Mouse (Mus musculus): ENCODE data around the gene Twist2. TPM values are rescaled to one million over a fixed set of nuclear protein-coding genes. Genes with fewer than 3 reads are reported as not detected.

Gene Twist2
- polyA plus RNA-seq, 1 experiment from 2014 or later = 6.5 TPM

DNA sequence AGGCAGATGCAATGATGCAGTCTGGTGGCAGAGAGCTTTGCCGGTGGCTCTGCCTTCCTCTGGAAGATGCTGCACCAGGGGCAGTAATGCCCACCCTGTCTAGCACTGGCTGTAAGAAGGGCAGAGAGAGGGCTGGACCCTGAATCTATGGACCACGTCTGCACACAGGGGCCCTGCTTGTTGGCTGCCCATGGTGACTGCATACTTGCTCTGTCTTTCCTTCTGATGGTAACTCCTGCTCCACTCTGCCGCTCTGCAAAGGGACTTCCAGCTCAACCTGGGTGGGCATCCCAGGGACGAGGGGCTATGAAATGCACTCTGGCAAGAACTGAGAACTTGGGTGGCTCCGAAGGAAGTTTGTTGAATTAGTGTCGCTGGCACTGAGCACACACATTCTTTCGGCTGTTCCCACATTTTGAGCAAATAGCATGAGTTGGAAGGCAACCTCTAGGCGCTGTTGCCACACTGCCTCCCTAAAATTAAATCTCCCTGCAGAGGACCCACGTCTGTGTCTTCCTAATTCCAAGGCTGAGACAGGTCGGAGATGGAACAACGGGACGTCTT, 38.7 kb upstream of the Twist2 start:
- no peaks in the 10 kb centered on the region for H3K27me3 ChIP-seq (ENCODE audit: control insufficient read depth, insufficient read depth, low read length)
- H3K36me3 ChIP-seq (ENCODE audit: control insufficient read depth, insufficient read depth, low read length) = no peaks in the 10 kb centered on the region
- peaks cover 4% of the 10 kb centered on the region; the same call in 1 of the 2 replicates for H3K4me1 ChIP-seq (ENCODE audit: control insufficient read depth, insufficient read depth, low read length)
- H3K27ac ChIP-seq (ENCODE audit: low read depth, low read length) = no peak overlapping the region
- no peak overlapping the region for H3K4me3 ChIP-seq (ENCODE audit: low read depth, low read length)
- no peak overlapping the region for H3K9ac ChIP-seq (ENCODE audit: low read depth, low read length)
- no peak overlapping the region for H3K4me2 ChIP-seq
- 67% methylated on average over 12 of the region's 12 CpGs for WGBS (ENCODE audit: insufficient replicate concordance)
- ATAC-seq (replicated peaks; ENCODE audit: insufficient number of reproducible peaks, low FRiP score, low TSS enrichment) = no peak
- no peaks in the 10 kb centered on the region for H3K9me3 ChIP-seq (replicated peaks; ENCODE audit: control insufficient read depth, low read length)

DNA sequence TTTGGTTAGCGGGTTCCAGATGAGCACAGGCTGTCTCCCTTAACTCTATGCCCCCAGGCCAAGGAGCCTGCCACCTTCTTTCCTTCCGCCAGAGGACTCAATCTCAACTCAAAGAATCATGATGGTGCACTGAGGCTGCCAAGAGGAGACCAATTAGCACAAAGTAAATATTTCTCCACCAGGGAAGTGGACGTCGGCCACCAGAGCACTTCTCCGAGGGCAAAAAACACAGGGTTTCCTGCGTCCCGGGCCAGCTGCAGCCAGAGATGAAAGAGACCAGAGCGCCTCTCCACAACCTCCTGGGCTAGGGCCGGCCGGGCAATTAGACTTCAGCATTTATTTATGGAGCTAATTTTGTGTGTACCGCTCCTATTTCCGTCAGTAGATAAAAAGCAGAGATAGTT, 31.0 kb upstream of the Twist2 start:
- H3K9me3 ChIP-seq (replicated peaks; ENCODE audit: control insufficient read depth, low read length) = no peaks in the 10 kb centered on the region
- peaks cover 7% of the 10 kb centered on the region; the same call in 1 of the 2 replicates for H3K4me1 ChIP-seq (ENCODE audit: control insufficient read depth, insufficient read depth, low read length)
- H3K27me3 ChIP-seq (ENCODE audit: control insufficient read depth, insufficient read depth, low read length) = no peaks in the 10 kb centered on the region
- no peaks in the 10 kb centered on the region for H3K36me3 ChIP-seq (ENCODE audit: control insufficient read depth, insufficient read depth, low read length)
- no peak for ATAC-seq (replicated peaks; ENCODE audit: insufficient number of reproducible peaks, low FRiP score, low TSS enrichment)
- 10% methylated on average over 12 of the region's 12 CpGs for WGBS (ENCODE audit: insufficient replicate concordance)
- H3K9ac ChIP-seq (ENCODE audit: low read depth, low read length) = no peak overlapping the region
- no peak overlapping the region for H3K27ac ChIP-seq (ENCODE audit: low read depth, low read length)
- peak overlapping the region; percentile 58 for H3K4me2 ChIP-seq
- 0 out of 2 replicates have a peak overlapping the region, but pooled peaks have one; percentile 15 for H3K4me3 ChIP-seq (ENCODE audit: low read depth, low read length)

DNA sequence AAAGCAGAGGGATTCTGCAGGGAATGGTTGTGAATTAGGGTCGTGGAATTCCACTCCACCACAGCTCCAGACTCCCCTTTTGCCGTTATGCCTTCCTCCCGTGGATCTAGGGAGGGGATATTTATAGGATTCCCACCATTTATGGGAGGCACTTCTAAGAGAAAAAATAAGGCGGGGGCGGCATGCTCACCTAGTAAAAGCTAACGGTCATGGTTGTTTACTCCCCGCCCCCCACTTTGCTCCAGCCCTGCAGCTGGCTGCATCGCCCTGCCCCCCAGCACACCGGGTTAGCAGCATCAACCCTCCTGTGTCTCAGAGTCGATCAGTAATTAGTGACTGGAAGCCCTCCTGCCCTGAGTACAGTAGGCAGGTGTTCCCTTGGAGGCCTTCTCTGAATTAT, 30.6 kb upstream of the Twist2 start:
- no peak for ATAC-seq (replicated peaks; ENCODE audit: insufficient number of reproducible peaks, low FRiP score, low TSS enrichment)
- Histone ChIP-seq H3K27ac (ENCODE audit: low read depth, low read length) (no peak overlapping the region), H3K9ac (ENCODE audit: low read depth, low read length) (no peak overlapping the region), H3K36me3 (ENCODE audit: control insufficient read depth, insufficient read depth, low read length) (no peaks in the 10 kb centered on the region), H3K27me3 (ENCODE audit: control insufficient read depth, insufficient read depth, low read length) (no peaks in the 10 kb centered on the region), H3K9me3 (replicated peaks; ENCODE audit: control insufficient read depth, low read length) (no peaks in the 10 kb centered on the region), H3K4me2 (peak overlapping the region; percentile 58), H3K4me3 (ENCODE audit: low read depth, low read length) (0 out of 2 replicates have a peak overlapping the region, but pooled peaks have one; percentile 15), H3K4me1 (ENCODE audit: control insufficient read depth, insufficient read depth, low read length) (peaks cover 7% of the 10 kb centered on the region; the same call in 1 of the 2 replicates)
- 4% methylated on average over 10 of the region's 10 CpGs for WGBS (ENCODE audit: insufficient replicate concordance)

GRCm38 (mm10) chr1:91776928-91777327, 24.3 kb upstream of the Twist2 start:
- H3K4me3 ChIP-seq (ENCODE audit: low read depth, low read length) = no peak overlapping the region
- H3K9ac ChIP-seq (ENCODE audit: low read depth, low read length) = no peak overlapping the region
- H3K9me3 ChIP-seq (replicated peaks; ENCODE audit: control insufficient read depth, low read length) = no peaks in the 10 kb centered on the region
- peaks cover 4% of the 10 kb centered on the region; the same call in 1 of the 2 replicates for H3K4me1 ChIP-seq (ENCODE audit: control insufficient read depth, insufficient read depth, low read length)
- no peak overlapping the region for H3K27ac ChIP-seq (ENCODE audit: low read depth, low read length)
- WGBS (ENCODE audit: insufficient replicate concordance) = 64% methylated on average over 5 of the region's 5 CpGs
- ATAC-seq (replicated peaks; ENCODE audit: insufficient number of reproducible peaks, low FRiP score, low TSS enrichment) = no peak
- no peaks in the 10 kb centered on the region for H3K27me3 ChIP-seq (ENCODE audit: control insufficient read depth, insufficient read depth, low read length)
- H3K4me2 ChIP-seq = no peak overlapping the region
- H3K36me3 ChIP-seq (ENCODE audit: control insufficient read depth, insufficient read depth, low read length) = no peaks in the 10 kb centered on the region

GRCm38 (mm10) chr1:91779819-91780218, 21.4 kb upstream of the Twist2 start:
- Histone ChIP-seq H3K27ac (ENCODE audit: low read depth, low read length) (no peak overlapping the region), H3K4me2 (no peak overlapping the region), H3K4me1 (ENCODE audit: control insufficient read depth, insufficient read depth, low read length) (peaks cover 4% of the 10 kb centered on the region; the same call in 1 of the 2 replicates), H3K9me3 (replicated peaks; ENCODE audit: control insufficient read depth, low read length) (no peaks in the 10 kb centered on the region), H3K9ac (ENCODE audit: low read depth, low read length) (no peak overlapping the region), H3K4me3 (ENCODE audit: low read depth, low read length) (no peak overlapping the region), H3K36me3 (ENCODE audit: control insufficient read depth, insufficient read depth, low read length) (no peaks in the 10 kb centered on the region), H3K27me3 (ENCODE audit: control insufficient read depth, insufficient read depth, low read length) (no peaks in the 10 kb centered on the region)
- no peak for ATAC-seq (replicated peaks; ENCODE audit: insufficient number of reproducible peaks, low FRiP score, low TSS enrichment)
- 53% methylated on average over 4 of the region's 4 CpGs for WGBS (ENCODE audit: insufficient replicate concordance)

DNA sequence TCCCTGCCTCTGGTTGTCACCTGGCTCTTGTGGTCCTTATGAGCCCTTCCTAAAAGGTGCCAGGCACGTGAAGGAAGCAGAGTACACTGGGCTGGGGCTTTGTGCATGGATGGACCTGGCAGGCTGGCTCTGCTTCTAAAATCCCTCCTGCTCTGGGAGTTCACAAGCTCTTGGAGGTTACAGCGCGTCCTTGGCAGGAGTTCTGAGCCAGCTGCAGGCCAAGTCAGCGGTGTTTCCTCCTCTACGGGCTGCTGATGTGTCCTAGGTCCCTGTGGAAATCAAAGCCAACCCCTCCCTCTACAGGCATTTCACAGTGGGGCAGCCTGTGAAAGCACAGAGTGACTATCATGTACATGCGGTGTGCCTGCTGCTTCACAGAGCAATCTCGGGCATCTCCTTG, 20.1 kb upstream of the Twist2 start:
- no peak for ATAC-seq (replicated peaks; ENCODE audit: insufficient number of reproducible peaks, low FRiP score, low TSS enrichment)
- no peaks in the 10 kb centered on the region for H3K27me3 ChIP-seq (ENCODE audit: control insufficient read depth, insufficient read depth, low read length)
- WGBS (ENCODE audit: insufficient replicate concordance) = 76% methylated on average over 7 of the region's 7 CpGs
- H3K9ac ChIP-seq (ENCODE audit: low read depth, low read length) = no peak overlapping the region
- H3K4me2 ChIP-seq = no peak overlapping the region
- peaks cover 4% of the 10 kb centered on the region; the same call in 1 of the 2 replicates for H3K4me1 ChIP-seq (ENCODE audit: control insufficient read depth, insufficient read depth, low read length)
- H3K9me3 ChIP-seq (replicated peaks; ENCODE audit: control insufficient read depth, low read length) = no peaks in the 10 kb centered on the region
- H3K36me3 ChIP-seq (ENCODE audit: control insufficient read depth, insufficient read depth, low read length) = no peaks in the 10 kb centered on the region
- H3K4me3 ChIP-seq (ENCODE audit: low read depth, low read length) = no peak overlapping the region
- H3K27ac ChIP-seq (ENCODE audit: low read depth, low read length) = no peak overlapping the region

GRCm38 (mm10) chr1:91784162-91784561, 17.1 kb upstream of the Twist2 start:
- no peak overlapping the region for H3K4me3 ChIP-seq (ENCODE audit: low read depth, low read length)
- no peak overlapping the region for H3K9ac ChIP-seq (ENCODE audit: low read depth, low read length)
- 50% methylated on average over 3 of the region's 3 CpGs for WGBS (ENCODE audit: insufficient replicate concordance)
- no peaks in the 10 kb centered on the region for H3K27me3 ChIP-seq (ENCODE audit: control insufficient read depth, insufficient read depth, low read length)
- no peak overlapping the region for H3K4me2 ChIP-seq
- ATAC-seq (replicated peaks; ENCODE audit: insufficient number of reproducible peaks, low FRiP score, low TSS enrichment) = no peak
- H3K27ac ChIP-seq (ENCODE audit: low read depth, low read length) = no peak overlapping the region
- H3K9me3 ChIP-seq (replicated peaks; ENCODE audit: control insufficient read depth, low read length) = 0 out of 2 replicates have a peak, but pooled peaks cover 3% of the 10 kb centered on the region
- H3K36me3 ChIP-seq (ENCODE audit: control insufficient read depth, insufficient read depth, low read length) = no peaks in the 10 kb centered on the region
- H3K4me1 ChIP-seq (ENCODE audit: control insufficient read depth, insufficient read depth, low read length) = peaks cover 4% of the 10 kb centered on the region; the same call in 1 of the 2 replicates

GRCm38 (mm10) chr1:91799323-91799722, 1.9 kb upstream of the Twist2 start:
- Histone ChIP-seq H3K27ac (ENCODE audit: low read depth, low read length) (no peak overlapping the region), H3K9ac (ENCODE audit: low read depth, low read length) (no peak overlapping the region), H3K4me1 (ENCODE audit: control insufficient read depth, insufficient read depth, low read length) (peaks cover 11% of the 10 kb centered on the region; the same call in 1 of the 2 replicates), H3K4me3 (ENCODE audit: low read depth, low read length) (no peak overlapping the region), H3K27me3 (ENCODE audit: control insufficient read depth, insufficient read depth, low read length) (peaks cover 39% of the 10 kb centered on the region), H3K4me2 (no peak overlapping the region; the same call in 1 of the 2 replicates), H3K9me3 (replicated peaks; ENCODE audit: control insufficient read depth, low read length) (no peaks in the 10 kb centered on the region), H3K36me3 (ENCODE audit: control insufficient read depth, insufficient read depth, low read length) (no peaks in the 10 kb centered on the region)
- ATAC-seq (replicated peaks; ENCODE audit: insufficient number of reproducible peaks, low FRiP score, low TSS enrichment) = no peak
- WGBS (ENCODE audit: insufficient replicate concordance) = 50% methylated on average over 3 of the region's 3 CpGs

DNA sequence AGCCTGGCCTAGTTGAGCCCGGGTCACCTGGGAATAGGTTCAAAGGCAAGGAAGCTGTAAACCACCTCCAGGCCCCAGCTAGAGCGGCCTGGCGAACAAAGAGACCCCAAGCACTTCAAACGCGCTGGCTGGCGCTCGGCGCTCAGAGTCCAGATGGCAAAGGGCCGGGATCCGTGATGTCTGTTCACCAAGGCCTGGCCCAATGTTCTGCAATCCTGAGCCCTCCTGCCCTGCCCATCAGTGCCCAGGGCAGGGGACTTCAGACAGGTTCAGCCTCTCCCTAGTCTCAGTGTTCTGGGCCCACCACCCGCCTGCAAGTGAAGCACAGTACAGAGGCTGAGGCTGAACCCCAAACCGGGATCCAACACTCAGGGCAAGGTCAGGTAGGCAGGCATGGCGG, 913 bp upstream of the Twist2 start:
- ATAC-seq (replicated peaks; ENCODE audit: insufficient number of reproducible peaks, low FRiP score, low TSS enrichment) = no peak; the same call in 1 of the 2 replicates
- H3K27ac ChIP-seq (ENCODE audit: low read depth, low read length) = no peak overlapping the region
- peak overlapping the region; percentile 59 for H3K4me3 ChIP-seq (ENCODE audit: low read depth, low read length)
- WGBS (ENCODE audit: insufficient replicate concordance) = 41% methylated on average over 13 of the region's 13 CpGs
- H3K9ac ChIP-seq (ENCODE audit: low read depth, low read length) = peak overlapping the region; percentile 54; the same call in 1 of the 2 replicates
- H3K4me1 ChIP-seq (ENCODE audit: control insufficient read depth, insufficient read depth, low read length) = peaks cover 11% of the 10 kb centered on the region; the same call in 1 of the 2 replicates
- peaks cover 44% of the 10 kb centered on the region for H3K27me3 ChIP-seq (ENCODE audit: control insufficient read depth, insufficient read depth, low read length)
- H3K36me3 ChIP-seq (ENCODE audit: control insufficient read depth, insufficient read depth, low read length) = no peaks in the 10 kb centered on the region
- peak overlapping the region; percentile 98 for H3K4me2 ChIP-seq
- H3K9me3 ChIP-seq (replicated peaks; ENCODE audit: control insufficient read depth, low read length) = no peaks in the 10 kb centered on the region
